In genomic region chr11:54961921-54962320, GRCm38 (mm10) we compare ENCODE assay signal across 12 mouse cellular contexts. TPM values are rescaled to one million over a fixed set of nuclear protein-coding genes. Genes with fewer than 3 reads are reported as not detected.
DNase-seq lines count a peak whose midpoint lies in the region; ATAC-seq lines count a peak whose summit lies in the region.
"Had no signal": no experiment of that assay in that cellular context is flagged by ENCODE, and none has a peak within 500 bp of the region (broad histone marks: within the 10 kb centered on the region; RNA-seq: fewer than 3 reads in every experiment).

No protein-coding gene starts in this region.

- H3K27me3 ChIP-seq in hindbrain, embryonic 10.5 days (ENCODE audit: insufficient read depth, poor library complexity, severe bottlenecking) = no peaks in the 10 kb centered on the region
- H3K27me3 ChIP-seq in hindbrain, embryonic 13.5 days = no peaks in the 10 kb centered on the region
- H3K27me3 ChIP-seq: embryonic facial prominence, embryonic 13.5 days had no signal

- peak; percentile 73 for DNase-seq in adrenal gland, postnatal 10 days
- no peak for DNase-seq in adrenal gland, postnatal 4 days (ENCODE audit: low spot score in 2 of 2)
- no peak for DNase-seq in hindbrain, embryonic 10.5 days (ENCODE audit: low spot score)
- peak; percentile 30 for DNase-seq in 3T3-L1 (ENCODE audit: low read depth, low spot score)
- DNase-seq in induced T-regulatory cell, adult 2 months (ENCODE audit: low read depth) = peak; percentile 59
- DNase-seq in layer of hippocampus, adult 9-10 months (ENCODE audit: low spot score) = no peak
- DNase-seq in left cerebral cortex, adult 18-20 months (ENCODE audit: low spot score in 2 of 2) = no peak
- DNase-seq: cerebellum, adult 11 months had no signal

- WGBS in hindbrain, embryonic 10.5 days = 77% methylated on average over 3 of the region's 3 CpGs
- WGBS in hindbrain, embryonic 13.5 days = 77% methylated on average over 3 of the region's 3 CpGs

- H3K9me3 ChIP-seq in hindbrain, embryonic 10.5 days = no peaks in the 10 kb centered on the region
- H3K9me3 ChIP-seq in hindbrain, embryonic 13.5 days = no peaks in the 10 kb centered on the region
- H3K9me3 ChIP-seq: embryonic facial prominence, embryonic 13.5 days; midbrain, embryonic 10.5 days had no signal

- no peak overlapping the region for H3K9ac ChIP-seq in hindbrain, embryonic 13.5 days

- no peak overlapping the region for H3K4me3 ChIP-seq in hindbrain, embryonic 10.5 days
- H3K4me3 ChIP-seq in hindbrain, embryonic 13.5 days = no peak overlapping the region
- H3K4me3 ChIP-seq: embryonic facial prominence, embryonic 13.5 days; midbrain, embryonic 10.5 days had no signal

- no peak overlapping the region for H3K4me2 ChIP-seq in hindbrain, embryonic 13.5 days

- no peaks in the 10 kb centered on the region for H3K36me3 ChIP-seq in hindbrain, embryonic 10.5 days
- no peaks in the 10 kb centered on the region for H3K36me3 ChIP-seq in hindbrain, embryonic 13.5 days
- H3K36me3 ChIP-seq: embryonic facial prominence, embryonic 13.5 days; midbrain, embryonic 10.5 days had no signal

- 0 out of 2 replicates have a peak overlapping the region, but pooled peaks have one; percentile 18 for H3K27ac ChIP-seq in hindbrain, embryonic 10.5 days
- no peak overlapping the region for H3K27ac ChIP-seq in hindbrain, embryonic 13.5 days
- H3K27ac ChIP-seq: embryonic facial prominence, embryonic 13.5 days had no signal

- no peak for ATAC-seq in hindbrain, embryonic 13.5 days (ENCODE audit: low FRiP score)

- peaks cover 16% of the 10 kb centered on the region; the same call in 1 of the 2 replicates for H3K4me1 ChIP-seq in hindbrain, embryonic 10.5 days (replicated peaks)
- H3K4me1 ChIP-seq in hindbrain, embryonic 13.5 days (replicated peaks) = 0 out of 2 replicates have a peak, but pooled peaks cover 3% of the 10 kb centered on the region

RNA-seq across cellular contexts. Expression of gene Tnip1, which starts 0.8 kb away (rescaled TPM):
- total RNA-seq in adrenal gland, postnatal 10 days (2021) = 10 to 100 TPM; 53.2 to 64.1 TPM
- 10 to 100 TPM; 73.4 to 75.0 TPM for total RNA-seq in adrenal gland, postnatal 4 days (2021)
- 14.2 and 14.7 TPM in 2 replicates for polyA plus RNA-seq in hindbrain, embryonic 10.5 days (2016; fragmentation: Nextera tagmentation; extraction: Ambion mirVana)
- polyA plus RNA-seq in hindbrain, embryonic 13.5 days (2015; fragmentation: Nextera tagmentation; extraction: Ambion mirVana) = 19.3 TPM in 2 replicates
- 10 to 100 TPM; 34.7 to 35.6 TPM for total RNA-seq in left cerebral cortex, adult 18-20 months (2021)

RNA-seq across cellular contexts. Expression of gene Gpx3, which starts 59.7 kb away (rescaled TPM):
- total RNA-seq in adrenal gland, postnatal 10 days (2021) = 100 to 1,000 TPM; 116 to 123 TPM
- 100 to 1,000 TPM in 1 of 2 experiments, 10 to 100 TPM in 1; 33.8 to 163 TPM for total RNA-seq in adrenal gland, postnatal 4 days (2021)
- polyA plus RNA-seq in hindbrain, embryonic 10.5 days (2016; fragmentation: Nextera tagmentation; extraction: Ambion mirVana) = 108 and 121 TPM in 2 replicates
- polyA plus RNA-seq in hindbrain, embryonic 13.5 days (2015; fragmentation: Nextera tagmentation; extraction: Ambion mirVana) = 50.2 and 54.0 TPM in 2 replicates
- 10 to 100 TPM in 1 of 2 experiments, 1 to 10 TPM in 1; 8.6 to 10.3 TPM for total RNA-seq in left cerebral cortex, adult 18-20 months (2021)
- total RNA-seq: neutrophil, adult 5-6 weeks had no signal

Comparison
In these comparisons a context has a peak if more than half of its experiments do, and no peak if none do; other contexts are left out.
1. DNase-seq: peak in adrenal gland, postnatal 10 days (single experiment), 3T3-L1 (single experiment) and induced T-regulatory cell, adult 2 months (single experiment); none in adrenal gland, postnatal 4 days (0 of 2), hindbrain, embryonic 10.5 days (single experiment), layer of hippocampus, adult 9-10 months (single experiment) and left cerebral cortex, adult 18-20 months (0 of 2).